Mouse (Mus musculus): Measurements from ENCODE around the gene Gse1. TPM values are rescaled to one million over a fixed set of nuclear protein-coding genes. Genes with fewer than 3 reads are reported as not detected.

The Gse1 gene
- total and polyA plus RNA-seq, 3 experiments, result 23.6 to 128 (median 66.9) TPM

DNA sequence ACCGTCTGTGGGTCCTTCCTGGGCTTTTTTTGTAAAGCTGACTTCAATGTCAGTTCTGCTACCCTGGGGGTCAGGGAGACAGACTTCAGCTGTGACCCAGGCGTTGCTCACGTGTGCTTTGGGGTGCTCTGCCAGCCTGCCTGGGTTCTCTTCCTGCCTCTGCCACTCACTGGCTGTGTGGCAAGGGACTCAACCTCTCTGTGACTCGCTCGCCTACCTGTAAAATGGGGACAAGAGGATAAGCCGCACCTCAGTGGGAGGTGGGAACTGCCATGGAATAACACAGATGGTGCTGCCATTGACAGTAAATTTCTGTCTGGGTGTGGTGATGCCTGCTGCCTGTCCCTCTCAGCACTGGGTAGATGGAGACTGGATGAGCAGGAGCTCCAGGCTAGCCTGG is 287.4 kb downstream of the Gse1 start:
- Histone ChIP-seq H3K4me3 (ENCODE audit: control insufficient read depth in 1 of 2, insufficient read depth in 1 of 2, low read depth in 2 of 2, low read length in 2 of 2) (no peak overlapping the region), H3K79me2 (ENCODE audit: control insufficient read depth, insufficient read depth, low read length, poor library complexity) (peaks cover 99% of the 10 kb centered on the region), H3K9ac (ENCODE audit: control insufficient read depth, low read depth, low read length, poor library complexity, severe bottlenecking) (no peak overlapping the region), H3K4me1 (ENCODE audit: control insufficient read depth in 1 of 2, insufficient read depth in 2 of 2, low read length in 2 of 2) (peaks cover 0 to 3% of the 10 kb centered on the region in 2 experiments; a peak in 2 of 4 replicates), H3K27me3 (ENCODE audit: control insufficient read depth in 1 of 2, insufficient read depth in 2 of 2, low read length in 2 of 2) (no peaks in the 10 kb centered on the region), H3K27ac (ENCODE audit: control insufficient read depth, low read depth, low read length) (no peak overlapping the region), H3K9me3 (replicated peaks; ENCODE audit: insufficient read depth, low read length) (no peaks in the 10 kb centered on the region), H3K36me3 (ENCODE audit: control insufficient read depth in 1 of 2, insufficient read depth in 2 of 2, low read length in 2 of 2) (peaks cover 3 to 7% of the 10 kb centered on the region in 2 experiments)
- TF ChIP-seq USF2 (IDR thresholded peaks at IDR 0.05; ENCODE audit: borderline replicate concordance in 1 of 2, insufficient read depth in 1 of 2, low read depth in 1 of 2, low read length in 2 of 2), result no peak
- TF ChIP-seq KAT2A (conservative IDR thresholded peaks at IDR 0.05; ENCODE audit: low read depth, low read length), result no peak
- no peak for TF ChIP-seq RCOR1 (IDR thresholded peaks at IDR 0.05; ENCODE audit: low read depth, low read length)
- TF ChIP-seq CTCF (IDR thresholded peaks at IDR 0.05 in 2 of 3, conservative IDR thresholded peaks at IDR 0.05 in 1 of 3; ENCODE audit: control insufficient read depth in 1 of 3, insufficient read depth in 1 of 3, low read depth in 2 of 3, low read length in 3 of 3, poor library complexity in 1 of 3, severe bottlenecking in 1 of 3), result no peak
- no peak for TF ChIP-seq MYC (IDR thresholded peaks at IDR 0.05; ENCODE audit: low read depth, low read length)
- DNase-seq (ENCODE audit: low read depth, low spot score), result no peak

DNA sequence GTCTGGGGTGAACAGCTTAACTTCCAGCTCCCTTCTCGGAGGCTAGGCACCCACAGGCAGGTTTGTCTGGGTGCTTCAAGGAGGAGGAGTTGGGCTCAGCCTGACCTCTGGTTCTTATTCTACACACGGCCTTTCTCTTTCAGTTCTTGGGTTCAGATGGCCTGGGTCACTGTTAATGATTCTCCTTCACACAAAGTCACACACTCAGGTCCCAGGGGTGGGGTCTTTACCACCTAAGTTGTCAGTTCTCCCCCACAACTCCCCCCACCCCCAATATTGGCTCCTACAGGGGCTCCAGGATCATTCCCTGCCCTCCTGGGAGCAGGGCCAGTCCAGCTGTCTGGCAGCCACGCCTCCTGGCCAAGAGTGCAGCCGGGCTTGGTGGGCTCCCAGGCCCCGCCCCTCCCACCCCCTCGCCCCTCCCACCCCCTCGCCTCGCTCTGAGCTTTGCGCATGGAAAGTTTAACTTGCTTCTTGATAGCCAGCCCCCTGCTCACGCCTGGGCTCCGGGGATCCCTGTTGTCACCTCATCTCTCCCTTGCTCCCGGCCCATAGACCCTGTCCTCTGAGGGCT is 288.0 kb downstream of the Gse1 start:
- Histone ChIP-seq H3K27ac (ENCODE audit: control insufficient read depth, low read depth, low read length) (no peak overlapping the region), H3K9ac (ENCODE audit: control insufficient read depth, low read depth, low read length, poor library complexity, severe bottlenecking) (no peak overlapping the region), H3K27me3 (ENCODE audit: control insufficient read depth in 1 of 2, insufficient read depth in 2 of 2, low read length in 2 of 2) (no peaks in the 10 kb centered on the region), H3K4me3 (ENCODE audit: control insufficient read depth in 1 of 2, insufficient read depth in 1 of 2, low read depth in 2 of 2, low read length in 2 of 2) (no peak overlapping the region), H3K4me1 (ENCODE audit: control insufficient read depth in 1 of 2, insufficient read depth in 2 of 2, low read length in 2 of 2) (no peaks in the 10 kb centered on the region; a peak in 1 of 4 replicates), H3K36me3 (ENCODE audit: control insufficient read depth in 1 of 2, insufficient read depth in 2 of 2, low read length in 2 of 2) (peaks cover 2 to 7% of the 10 kb centered on the region in 2 experiments), H3K79me2 (ENCODE audit: control insufficient read depth, insufficient read depth, low read length, poor library complexity) (peaks cover 98% of the 10 kb centered on the region), H3K9me3 (replicated peaks; ENCODE audit: insufficient read depth, low read length) (no peaks in the 10 kb centered on the region)
- no peak for TF ChIP-seq ZMIZ1 (IDR thresholded peaks at IDR 0.05; ENCODE audit: low read depth, low read length)
- no peak for TF ChIP-seq KAT2A (conservative IDR thresholded peaks at IDR 0.05; ENCODE audit: low read depth, low read length)
- no peak for TF ChIP-seq MAFK (IDR thresholded peaks at IDR 0.05; ENCODE audit: borderline replicate concordance, low read depth, low read length)
- DNase-seq (ENCODE audit: low read depth, low spot score), result no peak

DNA sequence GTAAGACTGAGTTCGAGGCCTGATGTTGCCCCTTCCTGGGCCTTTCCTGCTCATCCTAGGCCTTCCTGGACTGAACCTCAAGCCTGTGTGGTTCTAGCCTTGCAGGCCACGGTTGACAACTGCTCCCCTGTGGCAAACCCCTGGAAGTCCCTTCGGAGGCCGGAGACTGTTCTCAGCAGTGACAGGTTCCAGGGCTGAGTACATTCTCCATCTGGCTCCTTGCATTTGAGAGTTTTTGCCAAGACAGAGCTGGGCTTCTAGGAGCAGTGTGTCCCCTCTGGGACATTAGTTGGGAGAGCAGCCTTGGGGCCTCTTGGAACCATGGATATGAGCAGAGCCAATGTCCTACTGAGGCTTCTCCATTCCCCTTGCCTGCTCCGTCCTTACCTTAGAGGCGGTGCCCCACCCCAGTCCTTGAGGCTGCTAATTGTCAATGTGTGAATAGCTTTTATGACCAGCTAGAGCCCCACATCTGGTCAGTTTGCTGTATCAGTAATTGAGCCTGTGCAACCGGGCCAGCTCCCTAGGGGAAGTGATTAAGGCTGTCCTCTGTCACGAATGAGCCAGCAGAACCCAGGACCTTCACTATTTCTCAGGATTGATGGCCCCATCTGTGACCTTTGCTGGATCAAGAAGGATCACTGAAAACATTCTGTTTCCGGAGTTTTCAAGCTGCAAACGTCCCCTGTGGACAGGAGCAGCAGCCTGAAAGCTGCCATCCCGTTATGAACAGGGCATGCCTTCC is 289.6 kb downstream of the Gse1 start:
- Histone ChIP-seq H3K9me3 (replicated peaks; ENCODE audit: insufficient read depth, low read length) (no peaks in the 10 kb centered on the region), H3K27me3 (ENCODE audit: control insufficient read depth in 1 of 2, insufficient read depth in 2 of 2, low read length in 2 of 2) (no peaks in the 10 kb centered on the region), H3K9ac (ENCODE audit: control insufficient read depth, low read depth, low read length, poor library complexity, severe bottlenecking) (no peak overlapping the region), H3K4me1 (ENCODE audit: control insufficient read depth in 1 of 2, insufficient read depth in 2 of 2, low read length in 2 of 2) (no peaks in the 10 kb centered on the region; a peak in 1 of 4 replicates), H3K4me3 (ENCODE audit: control insufficient read depth in 1 of 2, insufficient read depth in 1 of 2, low read depth in 2 of 2, low read length in 2 of 2) (no peak overlapping the region), H3K79me2 (ENCODE audit: control insufficient read depth, insufficient read depth, low read length, poor library complexity) (peaks cover 98% of the 10 kb centered on the region), H3K36me3 (ENCODE audit: control insufficient read depth in 1 of 2, insufficient read depth in 2 of 2, low read length in 2 of 2) (peaks cover 2 to 7% of the 10 kb centered on the region in 2 experiments), H3K27ac (ENCODE audit: control insufficient read depth, low read depth, low read length) (no peak overlapping the region)
- no peak for DNase-seq (ENCODE audit: low read depth, low spot score)
- TF ChIP-seq GABPA (IDR thresholded peaks at IDR 0.05; ENCODE audit: low read depth, low read length), result no peak
- TF ChIP-seq POLR2AphosphoS2 (IDR thresholded peaks at IDR 0.05; ENCODE audit: low read length), result no peak
- no peak for TF ChIP-seq HCFC1 (IDR thresholded peaks at IDR 0.05; ENCODE audit: low read depth, low read length)
- TF ChIP-seq KAT2A (conservative IDR thresholded peaks at IDR 0.05; ENCODE audit: low read depth, low read length), result no peak
- TF ChIP-seq ETS1 (IDR thresholded peaks at IDR 0.05; ENCODE audit: low read depth, low read length), result no peak
- no peak for TF ChIP-seq MEF2A (IDR thresholded peaks at IDR 0.05; ENCODE audit: extremely low read depth, insufficient replicate concordance, low read depth, low read length, poor library complexity, severe bottlenecking)
- no peak for TF ChIP-seq SIN3A (IDR thresholded peaks at IDR 0.05; ENCODE audit: low read length)
- no peak for TF ChIP-seq CHD2 (IDR thresholded peaks at IDR 0.05; ENCODE audit: low read length)
- no peak for TF ChIP-seq MAFK (IDR thresholded peaks at IDR 0.05; ENCODE audit: borderline replicate concordance, low read depth, low read length)
- no peak for TF ChIP-seq TCF12 (IDR thresholded peaks at IDR 0.05; ENCODE audit: low read depth, low read length)
- TF ChIP-seq TBP (IDR thresholded peaks at IDR 0.05; ENCODE audit: low read depth, low read length), result no peak
- no peak for TF ChIP-seq ZKSCAN1 (IDR thresholded peaks at IDR 0.05; ENCODE audit: low read depth, low read length)
- no peak for TF ChIP-seq MYC (IDR thresholded peaks at IDR 0.05; ENCODE audit: low read depth, low read length)
- TF ChIP-seq NELFE (IDR thresholded peaks at IDR 0.05; ENCODE audit: low read depth, low read length), result no peak
- no peak for TF ChIP-seq TAL1 (IDR thresholded peaks at IDR 0.05; ENCODE audit: low read length)
- no peak for TF ChIP-seq POLR2AphosphoS5 (IDR thresholded peaks at IDR 0.05; ENCODE audit: borderline replicate concordance, low read depth, low read length)
- TF ChIP-seq NRF1 (IDR thresholded peaks at IDR 0.05; ENCODE audit: insufficient read depth, low read depth, low read length, poor library complexity, severe bottlenecking), result no peak
- no peak for TF ChIP-seq UBTF (IDR thresholded peaks at IDR 0.05; ENCODE audit: borderline replicate concordance, insufficient read depth, low read depth, low read length)

Measured in MEL (cell line).